Mouse (Mus musculus): ENCODE results near the gene Dntt. TPM values are rescaled to one million over a fixed set of nuclear protein-coding genes. Genes with fewer than 3 reads are reported as not detected.

The Dntt gene
- polyA plus RNA-seq (2014; fragmentation: Nextera tagmentation; extraction: Ambion mirVana): 0.17 and 0.18 TPM in 2 replicates

DNA sequence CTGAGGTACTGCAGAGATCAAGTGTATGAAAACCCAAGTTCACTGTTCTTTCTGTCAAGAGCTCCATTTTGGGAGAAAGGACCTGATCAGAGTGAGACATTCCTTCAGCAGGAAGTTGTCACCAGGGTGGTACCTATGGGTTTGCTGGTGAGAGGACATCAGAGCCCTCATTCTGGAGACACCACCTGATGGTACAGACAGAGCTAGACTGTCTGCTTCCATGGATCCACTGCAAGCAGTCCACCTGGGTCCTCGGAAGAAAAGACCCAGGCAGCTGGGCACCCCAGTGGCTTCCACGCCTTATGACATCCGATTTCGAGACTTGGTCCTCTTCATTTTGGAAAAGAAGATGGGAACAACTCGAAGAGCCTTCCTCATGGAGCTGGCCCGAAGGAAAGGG, at the start of gene Dntt:
TSS of gene Dntt (plus strand) at position 57 of the 400 bp plus-strand sequence.
- H3K4me1 ChIP-seq (ENCODE audit: control insufficient read depth, insufficient read depth, low read length): no peaks in the 10 kb centered on the region
- no peak within 1 kb of the TSS for H3K27ac ChIP-seq (replicated peaks; ENCODE audit: low read depth, low read length)
- ATAC-seq (ENCODE audit: low FRiP score, low TSS enrichment): no peak
- H3K9me3 ChIP-seq (ENCODE audit: control insufficient read depth, low read length): no peaks in the 10 kb centered on the region
- WGBS: 89% methylated on average over 6 of the region's 6 CpGs
- H3K4me2 ChIP-seq (ENCODE audit: low read length): no peak within 1 kb of the TSS
- no peak within 1 kb of the TSS for H3K9ac ChIP-seq (replicated peaks; ENCODE audit: low read length)
- DNase-seq: no peak
- H3K27me3 ChIP-seq (ENCODE audit: control insufficient read depth, insufficient read depth, low read length): no peaks in the 10 kb centered on the region
- H3K4me3 ChIP-seq (replicated peaks; ENCODE audit: low read depth, low read length): no peak within 1 kb of the TSS
- no peaks in the 10 kb centered on the region for H3K36me3 ChIP-seq (ENCODE audit: control insufficient read depth, insufficient read depth, low read length)

DNA sequence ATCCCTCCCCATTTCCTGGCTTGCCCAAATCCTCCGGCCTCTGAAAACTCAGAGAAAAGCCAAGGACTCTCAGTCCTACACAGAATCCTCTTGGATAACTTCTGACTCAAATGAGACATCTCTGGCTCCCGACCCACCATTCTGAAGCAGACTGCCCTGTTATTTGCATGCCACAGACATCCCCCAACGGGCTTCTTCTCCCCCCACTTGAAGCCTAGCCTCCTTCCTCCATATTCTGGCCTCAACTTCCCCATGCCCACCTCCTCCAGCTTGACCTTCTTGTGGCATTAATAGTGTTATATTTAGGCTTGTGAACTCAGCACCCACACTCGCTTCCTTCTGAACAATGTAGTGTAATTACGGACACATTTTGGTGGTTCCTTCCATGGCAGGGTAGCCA, 48.4 kb upstream of the Dntt start:
- no peak overlapping the region for H3K9ac ChIP-seq (replicated peaks; ENCODE audit: low read length)
- H3K4me2 ChIP-seq (ENCODE audit: low read length): no peak overlapping the region
- no peaks in the 10 kb centered on the region for H3K27me3 ChIP-seq (ENCODE audit: control insufficient read depth, insufficient read depth, low read length)
- DNase-seq: no peak
- H3K4me1 ChIP-seq (ENCODE audit: control insufficient read depth, insufficient read depth, low read length): no peaks in the 10 kb centered on the region
- ATAC-seq (ENCODE audit: low FRiP score, low TSS enrichment): no peak
- H3K4me3 ChIP-seq (replicated peaks; ENCODE audit: low read depth, low read length): no peak overlapping the region
- no peak overlapping the region for H3K27ac ChIP-seq (replicated peaks; ENCODE audit: low read depth, low read length)
- no peaks in the 10 kb centered on the region for H3K36me3 ChIP-seq (ENCODE audit: control insufficient read depth, insufficient read depth, low read length)
- WGBS: 85% methylated on average over 5 of the region's 5 CpGs
- H3K9me3 ChIP-seq (ENCODE audit: control insufficient read depth, low read length): no peaks in the 10 kb centered on the region

DNA sequence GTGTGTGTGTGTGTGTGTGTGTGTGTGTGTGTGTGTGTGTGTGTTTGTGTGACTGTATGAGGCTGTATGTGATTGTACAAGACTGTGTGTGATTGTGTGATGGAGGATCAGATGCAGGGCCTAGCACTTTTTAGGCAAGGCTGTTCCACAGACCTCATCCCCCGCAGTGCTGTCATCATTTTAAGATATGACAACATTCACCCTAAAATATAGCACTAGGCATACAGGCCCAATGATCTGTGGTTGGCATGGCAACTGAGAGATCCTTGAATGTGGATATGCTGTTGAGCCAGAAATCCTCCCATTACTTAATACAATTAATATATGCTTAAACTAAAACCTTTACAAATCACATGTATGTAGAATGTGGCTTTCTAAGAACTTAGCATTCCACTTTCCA, 44.5 kb upstream of the Dntt start:
- Histone ChIP-seq H3K9ac (replicated peaks; ENCODE audit: low read length) (no peak overlapping the region), H3K4me1 (ENCODE audit: control insufficient read depth, insufficient read depth, low read length) (no peaks in the 10 kb centered on the region), H3K27ac (replicated peaks; ENCODE audit: low read depth, low read length) (no peak overlapping the region), H3K9me3 (ENCODE audit: control insufficient read depth, low read length) (no peaks in the 10 kb centered on the region), H3K4me3 (replicated peaks; ENCODE audit: low read depth, low read length) (no peak overlapping the region), H3K36me3 (ENCODE audit: control insufficient read depth, insufficient read depth, low read length) (no peaks in the 10 kb centered on the region), H3K4me2 (ENCODE audit: low read length) (no peak overlapping the region), H3K27me3 (ENCODE audit: control insufficient read depth, insufficient read depth, low read length) (no peaks in the 10 kb centered on the region)
- 97% methylated on average over 1 of the region's 1 CpGs for WGBS
- DNase-seq (no peak), ATAC-seq (ENCODE audit: low FRiP score, low TSS enrichment) (no peak)

DNA sequence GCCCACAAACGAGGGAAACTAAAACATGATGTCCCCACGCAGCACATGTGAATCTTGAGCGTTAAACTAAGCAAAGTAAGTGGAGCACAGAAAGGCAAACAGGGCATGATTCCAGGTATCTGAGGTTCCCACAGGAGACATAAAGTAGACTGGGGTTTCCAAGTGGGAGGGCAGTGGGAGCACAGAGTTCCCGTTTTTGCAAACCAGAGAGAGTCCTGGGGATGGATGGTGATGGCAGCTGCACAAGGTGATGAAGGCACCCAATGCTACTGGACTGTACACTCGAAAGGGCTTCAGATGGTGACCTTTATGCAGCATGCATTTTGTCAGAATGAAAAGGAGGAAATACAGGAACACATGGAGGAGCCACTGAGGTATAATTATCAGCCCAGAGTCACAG, 40.2 kb upstream of the Dntt start:
- Histone ChIP-seq H3K9ac (replicated peaks; ENCODE audit: low read length) (no peak overlapping the region), H3K27me3 (ENCODE audit: control insufficient read depth, insufficient read depth, low read length) (no peaks in the 10 kb centered on the region), H3K4me2 (ENCODE audit: low read length) (no peak overlapping the region), H3K4me3 (replicated peaks; ENCODE audit: low read depth, low read length) (no peak overlapping the region), H3K4me1 (ENCODE audit: control insufficient read depth, insufficient read depth, low read length) (no peaks in the 10 kb centered on the region), H3K9me3 (ENCODE audit: control insufficient read depth, low read length) (no peaks in the 10 kb centered on the region), H3K36me3 (ENCODE audit: control insufficient read depth, insufficient read depth, low read length) (no peaks in the 10 kb centered on the region), H3K27ac (replicated peaks; ENCODE audit: low read depth, low read length) (no peak overlapping the region)
- no peak for DNase-seq
- WGBS: 83% methylated on average over 5 of the region's 5 CpGs
- ATAC-seq (ENCODE audit: low FRiP score, low TSS enrichment): no peak

DNA sequence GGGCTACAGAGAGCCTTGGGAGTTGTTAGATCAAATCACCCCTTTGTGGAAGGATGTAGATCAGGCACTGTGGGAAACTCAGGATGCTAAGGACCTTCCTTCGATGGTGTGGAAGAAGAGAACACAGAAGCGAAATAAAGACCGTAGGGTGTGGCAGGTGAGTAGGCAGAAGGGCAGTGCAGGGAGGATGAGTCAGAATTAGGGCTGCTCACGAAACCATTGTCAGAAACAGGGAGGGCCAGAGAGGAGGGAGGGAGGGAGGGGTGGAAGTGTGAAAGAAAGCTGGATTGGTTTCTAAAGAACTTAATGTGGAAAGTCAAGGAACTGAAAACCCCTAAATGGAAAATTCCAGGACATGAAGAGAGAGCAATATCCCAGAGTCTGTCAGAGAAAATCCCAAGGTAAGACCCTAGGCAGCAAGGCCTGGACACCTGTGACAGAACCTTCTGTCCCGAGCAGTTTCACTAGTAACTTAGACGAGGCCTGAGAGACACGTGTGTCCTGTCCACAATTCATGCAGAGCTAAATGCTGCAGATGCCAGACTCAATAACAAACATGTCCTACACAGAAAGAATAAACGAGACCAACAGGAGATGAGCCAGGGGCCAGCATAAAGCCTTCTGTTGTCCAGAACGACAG, 39.0 kb upstream of the Dntt start:
- H3K27ac ChIP-seq (replicated peaks; ENCODE audit: low read depth, low read length): no peak overlapping the region
- no peak overlapping the region for H3K4me2 ChIP-seq (ENCODE audit: low read length)
- DNase-seq: no peak
- no peaks in the 10 kb centered on the region for H3K27me3 ChIP-seq (ENCODE audit: control insufficient read depth, insufficient read depth, low read length)
- no peaks in the 10 kb centered on the region for H3K4me1 ChIP-seq (ENCODE audit: control insufficient read depth, insufficient read depth, low read length)
- no peak for ATAC-seq (ENCODE audit: low FRiP score, low TSS enrichment)
- H3K4me3 ChIP-seq (replicated peaks; ENCODE audit: low read depth, low read length): no peak overlapping the region
- H3K36me3 ChIP-seq (ENCODE audit: control insufficient read depth, insufficient read depth, low read length): no peaks in the 10 kb centered on the region
- 83% methylated on average over 9 of the region's 9 CpGs for WGBS
- no peak overlapping the region for H3K9ac ChIP-seq (replicated peaks; ENCODE audit: low read length)
- no peaks in the 10 kb centered on the region for H3K9me3 ChIP-seq (ENCODE audit: control insufficient read depth, low read length)

DNA sequence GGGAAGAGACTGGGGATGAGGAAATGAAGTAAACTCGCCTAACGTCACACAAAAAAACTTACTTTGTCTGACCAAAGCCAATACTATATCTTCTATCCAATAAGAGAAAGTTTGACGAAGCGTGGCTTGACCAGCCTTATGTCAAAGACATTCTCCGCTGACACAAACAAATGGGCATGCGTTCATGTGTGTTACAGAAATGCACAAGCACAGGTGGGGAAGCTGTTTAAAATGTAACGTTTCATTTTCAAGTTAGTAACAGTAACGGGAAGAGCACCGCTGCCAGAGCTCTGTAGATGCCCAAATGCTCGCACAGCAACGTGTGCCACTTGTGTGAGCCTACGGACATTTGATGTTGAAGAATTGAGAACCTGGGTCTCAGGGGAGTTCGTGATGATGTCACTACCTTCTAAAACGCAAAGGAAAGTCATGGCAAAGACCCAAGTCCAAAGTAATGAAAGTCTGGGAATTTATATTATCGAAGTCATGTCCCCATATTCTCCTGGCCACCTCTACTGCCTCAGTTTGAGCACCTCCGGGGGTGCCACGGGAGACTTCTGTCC, 38.2 kb upstream of the Dntt start:
- DNase-seq (no peak), ATAC-seq (ENCODE audit: low FRiP score, low TSS enrichment) (no peak)
- WGBS: 94% methylated on average over 17 of the region's 17 CpGs
- Histone ChIP-seq H3K4me1 (ENCODE audit: control insufficient read depth, insufficient read depth, low read length) (no peaks in the 10 kb centered on the region), H3K4me3 (replicated peaks; ENCODE audit: low read depth, low read length) (no peak overlapping the region), H3K27me3 (ENCODE audit: control insufficient read depth, insufficient read depth, low read length) (no peaks in the 10 kb centered on the region), H3K9me3 (ENCODE audit: control insufficient read depth, low read length) (no peaks in the 10 kb centered on the region), H3K27ac (replicated peaks; ENCODE audit: low read depth, low read length) (no peak overlapping the region), H3K9ac (replicated peaks; ENCODE audit: low read length) (no peak overlapping the region), H3K36me3 (ENCODE audit: control insufficient read depth, insufficient read depth, low read length) (no peaks in the 10 kb centered on the region), H3K4me2 (ENCODE audit: low read length) (no peak overlapping the region)

DNA sequence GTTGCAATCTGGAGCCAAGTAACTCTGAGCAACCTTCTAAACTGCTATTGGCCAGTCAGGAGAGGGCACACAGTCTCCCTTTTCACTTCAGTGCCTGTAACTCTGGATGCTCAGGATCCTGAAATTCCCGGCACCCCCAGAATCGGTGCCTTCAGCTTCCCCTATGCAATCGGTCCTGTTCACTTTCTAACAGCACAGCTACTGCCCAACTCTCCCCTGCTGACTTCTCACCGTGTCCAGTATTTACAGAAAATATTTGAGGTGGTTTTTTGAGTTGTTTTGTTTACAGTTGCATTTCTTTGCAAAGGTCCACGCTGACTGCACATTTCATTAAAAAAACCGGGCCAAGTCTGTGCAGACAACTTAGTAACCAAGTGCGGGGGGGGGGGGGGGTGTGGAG, 37.4 kb upstream of the Dntt start:
- H3K4me1 ChIP-seq (ENCODE audit: control insufficient read depth, insufficient read depth, low read length): no peaks in the 10 kb centered on the region
- H3K9me3 ChIP-seq (ENCODE audit: control insufficient read depth, low read length): no peaks in the 10 kb centered on the region
- no peak overlapping the region for H3K4me2 ChIP-seq (ENCODE audit: low read length)
- DNase-seq (no peak), ATAC-seq (ENCODE audit: low FRiP score, low TSS enrichment) (no peak)
- WGBS: 82% methylated on average over 7 of the region's 7 CpGs
- no peak overlapping the region for H3K9ac ChIP-seq (replicated peaks; ENCODE audit: low read length)
- H3K36me3 ChIP-seq (ENCODE audit: control insufficient read depth, insufficient read depth, low read length): no peaks in the 10 kb centered on the region
- no peaks in the 10 kb centered on the region for H3K27me3 ChIP-seq (ENCODE audit: control insufficient read depth, insufficient read depth, low read length)
- H3K27ac ChIP-seq (replicated peaks; ENCODE audit: low read depth, low read length): no peak overlapping the region
- no peak overlapping the region for H3K4me3 ChIP-seq (replicated peaks; ENCODE audit: low read depth, low read length)

DNA sequence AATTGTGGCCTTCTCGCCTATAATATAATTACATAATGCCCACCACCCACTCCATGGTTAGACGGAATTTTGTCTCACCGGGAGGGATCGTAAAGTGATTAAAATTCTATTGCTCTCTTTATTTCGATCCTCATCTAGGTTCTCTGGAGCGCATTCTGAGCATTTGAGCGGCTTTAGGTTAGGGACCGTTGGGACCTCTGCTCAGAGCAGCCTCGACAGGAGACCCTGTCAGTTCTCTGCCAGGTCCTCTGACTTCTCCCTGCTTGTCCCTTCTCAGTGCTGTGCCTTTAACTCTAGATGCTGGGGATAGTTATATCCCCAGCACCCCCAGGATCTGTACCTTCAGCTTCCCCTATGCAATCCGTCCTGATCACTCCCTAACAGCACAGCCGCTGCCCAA, 37.0 kb upstream of the Dntt start:
- Histone ChIP-seq H3K4me1 (ENCODE audit: control insufficient read depth, insufficient read depth, low read length) (no peaks in the 10 kb centered on the region), H3K27me3 (ENCODE audit: control insufficient read depth, insufficient read depth, low read length) (no peaks in the 10 kb centered on the region), H3K27ac (replicated peaks; ENCODE audit: low read depth, low read length) (no peak overlapping the region), H3K4me2 (ENCODE audit: low read length) (no peak overlapping the region), H3K9ac (replicated peaks; ENCODE audit: low read length) (no peak overlapping the region), H3K4me3 (replicated peaks; ENCODE audit: low read depth, low read length) (no peak overlapping the region), H3K36me3 (ENCODE audit: control insufficient read depth, insufficient read depth, low read length) (no peaks in the 10 kb centered on the region), H3K9me3 (ENCODE audit: control insufficient read depth, low read length) (no peaks in the 10 kb centered on the region)
- 76% methylated on average over 11 of the region's 11 CpGs for WGBS
- DNase-seq: no peak
- no peak for ATAC-seq (ENCODE audit: low FRiP score, low TSS enrichment)

DNA sequence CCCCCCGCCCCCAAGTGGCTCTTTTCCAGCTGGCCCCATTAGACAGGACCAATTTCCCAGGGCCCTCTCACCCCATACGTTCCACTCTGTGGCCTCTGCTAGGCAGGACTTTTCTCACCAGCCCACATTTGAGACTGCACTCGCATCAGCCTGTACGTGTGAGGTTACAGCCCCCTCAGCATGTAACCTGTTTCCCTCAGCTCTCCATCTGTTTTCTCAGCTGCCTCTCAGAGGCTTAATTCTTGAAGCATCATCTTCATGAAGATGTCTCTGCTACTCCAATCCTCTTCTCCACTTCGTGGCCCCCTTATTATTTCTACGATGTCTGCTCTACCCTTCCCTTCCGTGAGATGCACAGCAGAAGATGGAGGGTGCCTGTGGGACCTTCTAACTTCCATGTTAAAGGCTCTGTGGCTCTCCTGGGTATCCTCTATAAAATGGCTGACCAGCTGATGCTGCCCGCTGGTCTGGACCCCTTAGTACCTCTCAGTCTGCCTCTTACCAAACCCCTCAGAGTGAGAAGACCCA, 36.5 kb upstream of the Dntt start:
- Histone ChIP-seq H3K9me3 (ENCODE audit: control insufficient read depth, low read length) (no peaks in the 10 kb centered on the region), H3K27ac (replicated peaks; ENCODE audit: low read depth, low read length) (no peak overlapping the region), H3K27me3 (ENCODE audit: control insufficient read depth, insufficient read depth, low read length) (no peaks in the 10 kb centered on the region), H3K4me2 (ENCODE audit: low read length) (no peak overlapping the region), H3K4me3 (replicated peaks; ENCODE audit: low read depth, low read length) (no peak overlapping the region), H3K4me1 (ENCODE audit: control insufficient read depth, insufficient read depth, low read length) (no peaks in the 10 kb centered on the region), H3K9ac (replicated peaks; ENCODE audit: low read length) (no peak overlapping the region), H3K36me3 (ENCODE audit: control insufficient read depth, insufficient read depth, low read length) (no peaks in the 10 kb centered on the region)
- WGBS: 87% methylated on average over 8 of the region's 8 CpGs
- no peak for ATAC-seq (ENCODE audit: low FRiP score, low TSS enrichment)
- DNase-seq: no peak

All from midbrain, embryonic 14.5 days (tissue).